25 mouse cellular contexts compared by ENCODE assay signal in the genomic region with DNA sequence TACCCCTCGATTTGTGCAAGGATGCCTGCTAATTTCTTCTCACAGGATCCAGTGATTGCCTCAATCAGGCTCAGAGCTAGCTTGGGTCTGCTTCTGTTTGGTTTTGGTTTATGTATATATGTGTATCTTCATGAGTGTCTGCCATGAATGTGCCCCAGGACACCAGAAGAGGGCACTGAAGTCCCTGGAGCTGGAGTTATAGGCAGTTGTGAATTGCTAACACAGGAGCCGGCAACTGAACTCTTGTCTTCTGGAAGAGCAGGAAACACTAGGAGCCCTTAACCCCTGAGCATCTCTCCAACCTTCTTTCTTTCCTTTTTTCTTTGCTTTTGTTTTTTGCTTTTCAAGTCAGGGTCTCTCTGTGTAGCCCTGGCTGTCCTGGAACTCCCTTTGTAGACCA. TPM values are rescaled to one million over a fixed set of nuclear protein-coding genes. Genes with fewer than 3 reads are reported as not detected.
DNase-seq lines count a peak whose midpoint lies in the region; ATAC-seq and TF ChIP-seq lines count a peak whose summit lies in the region.
"Had no signal": no experiment of that assay in that cellular context is flagged by ENCODE, and none has a peak within 500 bp of the region (broad histone marks: within the 10 kb centered on the region; RNA-seq: fewer than 3 reads in every experiment).

No protein-coding gene starts in this region.

- no peaks in the 10 kb centered on the region for H3K36me3 ChIP-seq in E14TG2a.4 (ENCODE audit: insufficient read depth, low read length)
- no peaks in the 10 kb centered on the region for H3K36me3 ChIP-seq in midbrain, embryonic 16.5 days (ENCODE audit: control insufficient read depth, insufficient read depth, low read length)
- H3K36me3 ChIP-seq: embryonic facial prominence, embryonic 10.5 days; embryonic facial prominence, embryonic 12.5 days; forebrain, embryonic 15.5 days; G1E had no signal

- no peak overlapping the region for H3K27ac ChIP-seq in midbrain, embryonic 16.5 days (ENCODE audit: low read length)
- H3K27ac ChIP-seq: embryonic facial prominence, embryonic 10.5 days; embryonic facial prominence, embryonic 12.5 days; forebrain, embryonic 13.5 days; forebrain, embryonic 15.5 days had no signal

- H3K9me3 ChIP-seq in E14TG2a.4 (ENCODE audit: low read length): no peaks in the 10 kb centered on the region
- H3K9me3 ChIP-seq in midbrain, embryonic 16.5 days (replicated peaks; ENCODE audit: control insufficient read depth, low read length, poor library complexity, severe bottlenecking): no peaks in the 10 kb centered on the region
- H3K9me3 ChIP-seq: embryonic facial prominence, embryonic 10.5 days; embryonic facial prominence, embryonic 12.5 days; forebrain, embryonic 13.5 days; forebrain, embryonic 15.5 days; G1E had no signal

- peak; percentile 14; the same call in 1 of the 2 replicates for TF ChIP-seq CTCF in E14TG2a.4 (conservative IDR thresholded peaks at IDR 0.05; ENCODE audit: low read length)

- H3K4me1 ChIP-seq in E14TG2a.4 (replicated peaks; ENCODE audit: low read depth, low read length): no peaks in the 10 kb centered on the region
- H3K4me1 ChIP-seq in midbrain, embryonic 16.5 days (ENCODE audit: control insufficient read depth, insufficient read depth, low read length): no peaks in the 10 kb centered on the region
- H3K4me1 ChIP-seq: embryonic facial prominence, embryonic 12.5 days; forebrain, embryonic 13.5 days had no signal

- 81% methylated on average over 2 of the region's 2 CpGs for WGBS in midbrain, embryonic 16.5 days

- no peak overlapping the region for H3K4me2 ChIP-seq in midbrain, embryonic 16.5 days (ENCODE audit: low read length)
- H3K4me2 ChIP-seq: embryonic facial prominence, embryonic 12.5 days; forebrain, embryonic 13.5 days; forebrain, embryonic 15.5 days had no signal

- ATAC-seq in CD4-positive, CD25-positive, alpha-beta regulatory T cell, adult 4 months: no peak
- no peak for ATAC-seq in midbrain, embryonic 16.5 days
- ATAC-seq: forebrain, embryonic 13.5 days; forebrain, embryonic 15.5 days; forebrain, postnatal 0 days had no signal

- DNase-seq in ES-CJ7 (ENCODE audit: low read depth, low spot score) (peak; percentile 59), R1 (ENCODE audit: low read depth, low spot score) (peak; percentile 60)
- DNase-seq in adrenal gland, adult (ENCODE audit: inconsistent age in 2 of 2, low spot score in 1 of 2): no peak
- DNase-seq in right cerebral cortex, adult 2 months (ENCODE audit: low spot score in 2 of 2): no peak
- DNase-seq: adrenal gland, adult 8-10 months; adrenal gland, postnatal 14 days; cerebellum, adult 11 months; cerebellum, adult 18-20 months; cerebellum, adult 8-10 months; cerebellum, adult 9-11 months; cerebellum, postnatal 14 days; cerebellum, postnatal 36 days; forebrain, postnatal 0 days had no signal

- H3K27me3 ChIP-seq in E14TG2a.4 (ENCODE audit: insufficient read depth, low read length): peaks cover 13% of the 10 kb centered on the region
- H3K27me3 ChIP-seq in midbrain, embryonic 16.5 days (ENCODE audit: control insufficient read depth, insufficient read depth, low read depth, low read length): no peaks in the 10 kb centered on the region
- H3K27me3 ChIP-seq: embryonic facial prominence, embryonic 12.5 days; forebrain, embryonic 13.5 days; forebrain, embryonic 15.5 days had no signal

- no peak overlapping the region for H3K9ac ChIP-seq in midbrain, embryonic 16.5 days (ENCODE audit: low read depth, low read length)
- H3K9ac ChIP-seq: embryonic facial prominence, embryonic 12.5 days; forebrain, embryonic 13.5 days; forebrain, embryonic 15.5 days; forebrain, postnatal 0 days had no signal

- no peak overlapping the region for H3K4me3 ChIP-seq in E14TG2a.4 (replicated peaks; ENCODE audit: low read length)
- no peak overlapping the region for H3K4me3 ChIP-seq in midbrain, embryonic 16.5 days (ENCODE audit: low read depth, low read length)
- H3K4me3 ChIP-seq: embryonic facial prominence, embryonic 10.5 days; embryonic facial prominence, embryonic 12.5 days; forebrain, embryonic 13.5 days; forebrain, embryonic 15.5 days had no signal

RNA-seq across cellular contexts. Expression of gene Tex37, which starts 13.1 kb away (rescaled TPM):
- polyA plus RNA-seq in CD4-positive, CD25-positive, alpha-beta regulatory T cell, adult 4 months (2017; shearing (Covaris generic)): not detected
- not detected in 2 replicates for polyA plus RNA-seq in midbrain, embryonic 16.5 days (2015; fragmentation: Nextera tagmentation; extraction: Ambion mirVana)
- polyA plus RNA-seq: brain, embryonic 14.5 days; C2C12; embryonic facial prominence, embryonic 10.5 days; embryonic facial prominence, embryonic 12.5 days; embryonic facial prominence, embryonic 14.5 days; forebrain, embryonic 11.5 days; forebrain, embryonic 13.5 days; forebrain, embryonic 15.5 days; forebrain, postnatal 0 days; G1E had no signal

RNA-seq across cellular contexts. Expression of gene Foxi3, which starts 24.5 kb away (rescaled TPM):
- not detected for polyA plus RNA-seq in CD4-positive, CD25-positive, alpha-beta regulatory T cell, adult 4 months (2017; shearing (Covaris generic))
- polyA plus RNA-seq in midbrain, embryonic 16.5 days (2015; fragmentation: Nextera tagmentation; extraction: Ambion mirVana): not detected in 2 replicates
- polyA plus RNA-seq: C2C12; forebrain, embryonic 11.5 days; forebrain, embryonic 13.5 days; forebrain, embryonic 15.5 days; forebrain, postnatal 0 days; G1E had no signal

Comparison
In these comparisons a context has a peak if more than half of its experiments do, and no peak if none do; other contexts are left out.
1. DNase-seq: peak in ES-CJ7 (single experiment) and R1 (single experiment); none in adrenal gland, adult (0 of 2) and right cerebral cortex, adult 2 months (0 of 2).